Mouse (Mus musculus): ENCODE measurements at regions not wholly inside any gene's neighbourhood (a gene's known extent, or its start where the extent isn't known, plus 50 kb on each side); places are given as distances from the start of the nearest gene placed in this dataset.

- no peaks in the 10 kb centered on the region for H3K9me3 ChIP-seq (ENCODE audit: low read length)
- no peak for ATAC-seq (ENCODE audit: low FRiP score)
- WGBS, result 73% methylated on average over 1 of the region's 1 CpGs
Observed at GRCm38 (mm10) chr9:52867236-52867635, 187.7 kb upstream of the AI593442 start.

GRCm38 (mm10) chr9:52860327-52860726, 180.7 kb upstream of the AI593442 start:
- H3K4me2 ChIP-seq (ENCODE audit: low read depth, low read length, poor library complexity, severe bottlenecking), result no peak overlapping the region
- no peak overlapping the region for H3K4me3 ChIP-seq (ENCODE audit: low read depth, low read length)
- no peak overlapping the region for H3K9ac ChIP-seq (replicated peaks; ENCODE audit: low read length, poor library complexity, severe bottlenecking)
- H3K27ac ChIP-seq (ENCODE audit: low read depth, low read length), result no peak overlapping the region
- 40% methylated on average over 4 of the region's 4 CpGs for WGBS
- no peak for TF ChIP-seq CTCF (IDR thresholded peaks at IDR 0.05)
- no peaks in the 10 kb centered on the region for H3K27me3 ChIP-seq (ENCODE audit: insufficient read depth, low read length)
- ATAC-seq (ENCODE audit: low FRiP score), result no peak
- no peak for DNase-seq (ENCODE audit: low spot score)
- H3K9me3 ChIP-seq (ENCODE audit: low read length), result no peaks in the 10 kb centered on the region
- no peaks in the 10 kb centered on the region for H3K36me3 ChIP-seq (ENCODE audit: insufficient read depth, low read length)
- no peaks in the 10 kb centered on the region for H3K4me1 ChIP-seq (ENCODE audit: insufficient read depth, low read length)

More at GRCm38 (mm10) chr9:52867236-52867635, 187.7 kb upstream of the AI593442 start:
- DNase-seq (ENCODE audit: low spot score), result no peak
- no peak for TF ChIP-seq CTCF (IDR thresholded peaks at IDR 0.05)
- H3K4me3 ChIP-seq (ENCODE audit: low read depth, low read length), result no peak overlapping the region
- no peaks in the 10 kb centered on the region; the same call in 1 of the 2 replicates for H3K4me1 ChIP-seq (ENCODE audit: insufficient read depth, low read length)
- H3K9ac ChIP-seq (replicated peaks; ENCODE audit: low read length, poor library complexity, severe bottlenecking), result no peak overlapping the region
- H3K36me3 ChIP-seq (ENCODE audit: insufficient read depth, low read length), result no peaks in the 10 kb centered on the region
- H3K27me3 ChIP-seq (ENCODE audit: insufficient read depth, low read length), result no peaks in the 10 kb centered on the region
- no peak overlapping the region for H3K27ac ChIP-seq (ENCODE audit: low read depth, low read length)
- no peak overlapping the region for H3K4me2 ChIP-seq (ENCODE audit: low read depth, low read length, poor library complexity, severe bottlenecking)

GRCm38 (mm10) chr9:52858411-52858810, 178.8 kb upstream of the AI593442 start:
- WGBS, result 74% methylated on average over 4 of the region's 4 CpGs
- DNase-seq (ENCODE audit: low spot score) (no peak), ATAC-seq (ENCODE audit: low FRiP score) (no peak)
- Histone ChIP-seq H3K36me3 (ENCODE audit: insufficient read depth, low read length) (no peaks in the 10 kb centered on the region), H3K4me3 (ENCODE audit: low read depth, low read length) (no peak overlapping the region), H3K4me2 (ENCODE audit: low read depth, low read length, poor library complexity, severe bottlenecking) (no peak overlapping the region), H3K9ac (replicated peaks; ENCODE audit: low read length, poor library complexity, severe bottlenecking) (no peak overlapping the region), H3K4me1 (ENCODE audit: insufficient read depth, low read length) (no peaks in the 10 kb centered on the region), H3K27ac (ENCODE audit: low read depth, low read length) (no peak overlapping the region), H3K9me3 (ENCODE audit: low read length) (no peaks in the 10 kb centered on the region), H3K27me3 (ENCODE audit: insufficient read depth, low read length) (no peaks in the 10 kb centered on the region)
- TF ChIP-seq CTCF (IDR thresholded peaks at IDR 0.05), result no peak

- DNase-seq (ENCODE audit: low spot score) (no peak), ATAC-seq (ENCODE audit: low FRiP score) (no peak)
- H3K4me3 ChIP-seq (ENCODE audit: low read depth, low read length), result no peak overlapping the region
- 73% methylated on average over 6 of the region's 6 CpGs for WGBS
- no peak overlapping the region for H3K27ac ChIP-seq (ENCODE audit: low read depth, low read length)
- H3K36me3 ChIP-seq (ENCODE audit: insufficient read depth, low read length), result no peaks in the 10 kb centered on the region
- H3K4me2 ChIP-seq (ENCODE audit: low read depth, low read length, poor library complexity, severe bottlenecking), result no peak overlapping the region
- TF ChIP-seq CTCF (IDR thresholded peaks at IDR 0.05), result no peak
- no peaks in the 10 kb centered on the region for H3K27me3 ChIP-seq (ENCODE audit: insufficient read depth, low read length)
- no peaks in the 10 kb centered on the region for H3K4me1 ChIP-seq (ENCODE audit: insufficient read depth, low read length)
- H3K9ac ChIP-seq (replicated peaks; ENCODE audit: low read length, poor library complexity, severe bottlenecking), result no peak overlapping the region
- H3K9me3 ChIP-seq (ENCODE audit: low read length), result no peaks in the 10 kb centered on the region
Observed at GRCm38 (mm10) chr9:52853338-52853737, 173.8 kb upstream of the AI593442 start.

GRCm38 (mm10) chr9:52850552-52850951, 171.0 kb upstream of the AI593442 start:
- H3K36me3 ChIP-seq (ENCODE audit: insufficient read depth, low read length), result no peaks in the 10 kb centered on the region
- no peak overlapping the region for H3K9ac ChIP-seq (replicated peaks; ENCODE audit: low read length, poor library complexity, severe bottlenecking)
- no peaks in the 10 kb centered on the region for H3K4me1 ChIP-seq (ENCODE audit: insufficient read depth, low read length)
- DNase-seq (ENCODE audit: low spot score) (no peak), ATAC-seq (ENCODE audit: low FRiP score) (no peak)
- no peak overlapping the region for H3K27ac ChIP-seq (ENCODE audit: low read depth, low read length)
- no peak for TF ChIP-seq CTCF (IDR thresholded peaks at IDR 0.05)
- H3K4me3 ChIP-seq (ENCODE audit: low read depth, low read length), result no peak overlapping the region
- 82% methylated on average over 2 of the region's 2 CpGs for WGBS
- H3K4me2 ChIP-seq (ENCODE audit: low read depth, low read length, poor library complexity, severe bottlenecking), result no peak overlapping the region
- H3K27me3 ChIP-seq (ENCODE audit: insufficient read depth, low read length), result no peaks in the 10 kb centered on the region
- no peaks in the 10 kb centered on the region for H3K9me3 ChIP-seq (ENCODE audit: low read length)

GRCm38 (mm10) chr9:52849931-52850330, 170.4 kb upstream of the AI593442 start:
- 58% methylated on average over 3 of the region's 3 CpGs for WGBS

More at GRCm38 (mm10) chr9:52849931-52850330, 170.4 kb upstream of the AI593442 start:
- H3K4me3 ChIP-seq (ENCODE audit: low read depth, low read length), result no peak overlapping the region
- ATAC-seq (ENCODE audit: low FRiP score) (no peak), DNase-seq (ENCODE audit: low spot score) (no peak)
- no peak overlapping the region for H3K4me2 ChIP-seq (ENCODE audit: low read depth, low read length, poor library complexity, severe bottlenecking)
- H3K4me1 ChIP-seq (ENCODE audit: insufficient read depth, low read length), result no peaks in the 10 kb centered on the region
- no peaks in the 10 kb centered on the region for H3K36me3 ChIP-seq (ENCODE audit: insufficient read depth, low read length)
- H3K27me3 ChIP-seq (ENCODE audit: insufficient read depth, low read length), result no peaks in the 10 kb centered on the region
- no peak overlapping the region for H3K27ac ChIP-seq (ENCODE audit: low read depth, low read length)
- H3K9me3 ChIP-seq (ENCODE audit: low read length), result no peaks in the 10 kb centered on the region
- TF ChIP-seq CTCF (IDR thresholded peaks at IDR 0.05), result no peak
- H3K9ac ChIP-seq (replicated peaks; ENCODE audit: low read length, poor library complexity, severe bottlenecking), result no peak overlapping the region
